Mouse (Mus musculus) embryonic fibroblast, embryonic 13.5 days (primary cell): ENCODE results near the gene Cux2.

Experiments
- CTCF ChIP-seq: IDR thresholded peaks from 2 replicates; pipeline ENCODE4 v1.5.1; 2011; ENCODE audit warnings: mild to moderate bottlenecking, control low read depth, low read length, moderate library complexity, borderline replicate concordance; ENCODE audit not compliant: insufficient read depth
- POLR2A ChIP-seq: IDR thresholded peaks from 2 replicates; pipeline ENCODE4 v1.6.1; 2011; ENCODE audit warnings: low read depth, mild to moderate bottlenecking, control low read depth, low read length, moderate library complexity

- TF ChIP-seq CTCF (no peak), POLR2A (no peak)
These were observed 90.2 kb downstream of the Cux2 start for GRCm38 (mm10) chr5:121959688-121960087.
